Mouse (Mus musculus) testis, adult 2 months (tissue): ENCODE data around the gene Col6a6. TPM values are rescaled to one million over a fixed set of nuclear protein-coding genes. Genes with fewer than 3 reads are reported as not detected.

Experiments
- H3K27ac ChIP-seq: fragments of 200-500 bp; 2 replicates; pipeline ENCODE4 v1.5.1; 2012; ENCODE audit warnings: low read depth, low read length; ENCODE audit not compliant: control insufficient read depth, insufficient read depth
- H3K27me3 ChIP-seq: fragments of 200-500 bp; 2 replicates; pipeline ENCODE4 v1.6.1; 2012; ENCODE audit warnings: mild to moderate bottlenecking, low read length, moderate library complexity; ENCODE audit not compliant: control insufficient read depth, insufficient read depth
- H3K36me3 ChIP-seq: fragments of 200-500 bp; 2 replicates; pipeline ENCODE4 v1.6.1; 2012; ENCODE audit warnings: mild to moderate bottlenecking, low read length; ENCODE audit not compliant: control insufficient read depth, insufficient read depth
- H3K4me1 ChIP-seq: fragments of 200-500 bp; 2 replicates; pipeline ENCODE4 v1.6.1; 2012; ENCODE audit warnings: low read length; ENCODE audit not compliant: control insufficient read depth, insufficient read depth
- H3K4me3 ChIP-seq: fragments of 200-500 bp; 2 replicates; pipeline ENCODE4 v1.5.1; 2012; ENCODE audit warnings: low read depth, mild to moderate bottlenecking, low read length, moderate library complexity, mixed read lengths; ENCODE audit not compliant: control insufficient read depth
- CTCF ChIP-seq: fragments of 200-500 bp; IDR thresholded peaks from 2 replicates; pipeline ENCODE4 v1.5.1; 2012; ENCODE audit warnings: low read depth, mild to moderate bottlenecking, inconsistent platforms, low read length, moderate library complexity; ENCODE audit not compliant: control insufficient read depth, insufficient read depth, insufficient replicate concordance
- POLR2A ChIP-seq: fragments of 200-500 bp; IDR thresholded peaks from 2 replicates; pipeline ENCODE4 v1.6.1; 2012; ENCODE audit warnings: low read depth, mild to moderate bottlenecking, inconsistent platforms, low read length, moderate library complexity; ENCODE audit not compliant: control insufficient read depth
- polyA plus RNA-seq: library from polyadenylated mRNA; depleted of rRNA; stranded (reverse); fragments of >200 nt; gene quantifications from 2 replicates; pipeline ENCODE4 v1.2.3, GENCODE M21; 2012

Gene Col6a6
- polyA plus RNA-seq, 1 experiment, result 0.30 TPM

GRCm38 (mm10) chr9:105705011-105705410 is 122.9 kb downstream of the Col6a6 start:
- H3K27ac ChIP-seq, result no peak overlapping the region
- no peaks in the 10 kb centered on the region for H3K27me3 ChIP-seq
- TF ChIP-seq POLR2A (no peak), CTCF (no peak)
- no peaks in the 10 kb centered on the region for H3K4me1 ChIP-seq
- H3K4me3 ChIP-seq, result no peak overlapping the region
- H3K36me3 ChIP-seq, result no peaks in the 10 kb centered on the region

GRCm38 (mm10) chr9:105704226-105704932 is 123.6 kb downstream of the Col6a6 start:
- no peak for TF ChIP-seq POLR2A
- TF ChIP-seq CTCF, result no peak
- H3K27ac ChIP-seq, result no peak overlapping the region
- H3K4me1 ChIP-seq, result no peaks in the 10 kb centered on the region
- H3K27me3 ChIP-seq, result no peaks in the 10 kb centered on the region
- H3K4me3 ChIP-seq, result no peak overlapping the region
- no peaks in the 10 kb centered on the region for H3K36me3 ChIP-seq

- TF ChIP-seq CTCF, result no peak
- TF ChIP-seq POLR2A, result no peak
- Histone ChIP-seq H3K27me3 (no peaks in the 10 kb centered on the region), H3K4me1 (peaks cover 5% of the 10 kb centered on the region; the same call in 1 of the 2 replicates), H3K27ac (no peak overlapping the region), H3K4me3 (no peak overlapping the region), H3K36me3 (no peaks in the 10 kb centered on the region)
Observed at GRCm38 (mm10) chr9:105701966-105702365, 126.0 kb downstream of the Col6a6 start.

GRCm38 (mm10) chr9:105700702-105701101 is 127.3 kb downstream of the Col6a6 start:
- Histone ChIP-seq H3K4me1 (peaks cover 5% of the 10 kb centered on the region; the same call in 1 of the 2 replicates), H3K27me3 (no peaks in the 10 kb centered on the region), H3K4me3 (no peak overlapping the region), H3K27ac (no peak overlapping the region), H3K36me3 (no peaks in the 10 kb centered on the region)
- no peak for TF ChIP-seq POLR2A

- H3K36me3 ChIP-seq, result no peaks in the 10 kb centered on the region
- peaks cover 5% of the 10 kb centered on the region; the same call in 1 of the 2 replicates for H3K4me1 ChIP-seq
- no peaks in the 10 kb centered on the region for H3K27me3 ChIP-seq
- no peak overlapping the region for H3K4me3 ChIP-seq
- TF ChIP-seq POLR2A, result no peak
- TF ChIP-seq CTCF, result no peak
- peak overlapping the region; percentile 82 for H3K27ac ChIP-seq
Observed at GRCm38 (mm10) chr9:105697764-105698396, 130.1 kb downstream of the Col6a6 start.

- TF ChIP-seq POLR2A (no peak), CTCF (no peak)
- H3K36me3 ChIP-seq, result no peaks in the 10 kb centered on the region
- peaks cover 5% of the 10 kb centered on the region; the same call in 1 of the 2 replicates for H3K4me1 ChIP-seq
- H3K4me3 ChIP-seq, result no peak overlapping the region
- peak overlapping the region; percentile 82 for H3K27ac ChIP-seq
- H3K27me3 ChIP-seq, result no peaks in the 10 kb centered on the region
Observed at GRCm38 (mm10) chr9:105696818-105697564, 131.0 kb downstream of the Col6a6 start.

GRCm38 (mm10) chr9:105693854-105694253 is 134.1 kb downstream of the Col6a6 start:
- TF ChIP-seq POLR2A (no peak), CTCF (peak; percentile 78)
- Histone ChIP-seq H3K27ac (no peak overlapping the region), H3K27me3 (no peaks in the 10 kb centered on the region), H3K36me3 (0 out of 2 replicates have a peak, but pooled peaks cover 1% of the 10 kb centered on the region), H3K4me3 (no peak overlapping the region), H3K4me1 (peaks cover 2% of the 10 kb centered on the region; the same call in 1 of the 2 replicates)

- no peak for TF ChIP-seq POLR2A
- no peak for TF ChIP-seq CTCF
- H3K4me3 ChIP-seq, result no peak overlapping the region
- 0 out of 2 replicates have a peak, but pooled peaks cover 1% of the 10 kb centered on the region for H3K36me3 ChIP-seq
- no peaks in the 10 kb centered on the region for H3K27me3 ChIP-seq
- H3K27ac ChIP-seq, result no peak overlapping the region
- H3K4me1 ChIP-seq, result no peaks in the 10 kb centered on the region; the same call in 1 of the 2 replicates
Observed at GRCm38 (mm10) chr9:105693056-105693455, 134.9 kb downstream of the Col6a6 start.
